Mouse (Mus musculus): ENCODE data around the gene Slc25a22. TPM values are rescaled to one million over a fixed set of nuclear protein-coding genes. Genes with fewer than 3 reads are reported as not detected.
A peak's percentile ranks its signal among the peaks of the same experiment; 100 is the strongest.

The Slc25a22 gene
- polyA plus RNA-seq, 1 experiment from 2014 or later = 121 TPM

- peak overlapping the region; percentile 50 for H3K9ac ChIP-seq (ENCODE audit: low read depth, low read length)
- no peak for ATAC-seq
- no peaks in the 10 kb centered on the region for H3K27me3 ChIP-seq (ENCODE audit: control insufficient read depth, insufficient read depth, low read depth, low read length)
- no peaks in the 10 kb centered on the region for H3K36me3 ChIP-seq (ENCODE audit: control insufficient read depth, insufficient read depth, low read length)
- peak overlapping the region; percentile 32 for H3K4me3 ChIP-seq (ENCODE audit: low read depth, low read length)
- peaks cover 2% of the 10 kb centered on the region for H3K4me1 ChIP-seq (ENCODE audit: control insufficient read depth, insufficient read depth, low read length)
- WGBS = 30% methylated on average over 12 of the region's 12 CpGs
- no peaks in the 10 kb centered on the region for H3K9me3 ChIP-seq (replicated peaks; ENCODE audit: control insufficient read depth, low read length, poor library complexity, severe bottlenecking)
- H3K27ac ChIP-seq (ENCODE audit: low read length) = no peak overlapping the region
- H3K4me2 ChIP-seq (ENCODE audit: low read length) = peak overlapping the region; percentile 50
Measured at GRCm38 (mm10) chr7:141443081-141443821, 5.6 kb upstream of the Slc25a22 start.

GRCm38 (mm10) chr7:141442199-141442598 lies 4.5 kb upstream of the Slc25a22 start:
- no peaks in the 10 kb centered on the region for H3K36me3 ChIP-seq (ENCODE audit: control insufficient read depth, insufficient read depth, low read length)
- H3K9ac ChIP-seq (ENCODE audit: low read depth, low read length) = no peak overlapping the region
- H3K27ac ChIP-seq (ENCODE audit: low read length) = no peak overlapping the region
- H3K4me2 ChIP-seq (ENCODE audit: low read length) = 0 out of 2 replicates have a peak overlapping the region, but pooled peaks have one; percentile 6
- H3K27me3 ChIP-seq (ENCODE audit: control insufficient read depth, insufficient read depth, low read depth, low read length) = no peaks in the 10 kb centered on the region
- H3K4me1 ChIP-seq (ENCODE audit: control insufficient read depth, insufficient read depth, low read length) = peaks cover 2% of the 10 kb centered on the region; the same call in 1 of the 2 replicates
- H3K4me3 ChIP-seq (ENCODE audit: low read depth, low read length) = no peak overlapping the region
- WGBS = 95% methylated on average over 13 of the region's 13 CpGs
- ATAC-seq = no peak
- H3K9me3 ChIP-seq (replicated peaks; ENCODE audit: control insufficient read depth, low read length, poor library complexity, severe bottlenecking) = no peaks in the 10 kb centered on the region

GRCm38 (mm10) chr7:141441460-141441859 lies 3.8 kb upstream of the Slc25a22 start:
- peaks cover 6% of the 10 kb centered on the region for H3K4me1 ChIP-seq (ENCODE audit: control insufficient read depth, insufficient read depth, low read length)
- 92% methylated on average over 9 of the region's 9 CpGs for whole genome bisulfite sequencing
- no peak for ATAC-seq
- H3K27me3 ChIP-seq (ENCODE audit: control insufficient read depth, insufficient read depth, low read depth, low read length) = no peaks in the 10 kb centered on the region
- H3K27ac ChIP-seq (ENCODE audit: low read length) = no peak overlapping the region
- H3K36me3 ChIP-seq (ENCODE audit: control insufficient read depth, insufficient read depth, low read length) = no peaks in the 10 kb centered on the region
- H3K9me3 ChIP-seq (replicated peaks; ENCODE audit: control insufficient read depth, low read length, poor library complexity, severe bottlenecking) = no peaks in the 10 kb centered on the region
- no peak overlapping the region for H3K9ac ChIP-seq (ENCODE audit: low read depth, low read length)
- H3K4me3 ChIP-seq (ENCODE audit: low read depth, low read length) = no peak overlapping the region
- H3K4me2 ChIP-seq (ENCODE audit: low read length) = no peak overlapping the region

GRCm38 (mm10) chr7:141440613-141441012 lies 2.9 kb upstream of the Slc25a22 start:
- Histone ChIP-seq H3K4me1 (ENCODE audit: control insufficient read depth, insufficient read depth, low read length) (peaks cover 15% of the 10 kb centered on the region), H3K4me2 (ENCODE audit: low read length) (no peak overlapping the region), H3K27me3 (ENCODE audit: control insufficient read depth, insufficient read depth, low read depth, low read length) (no peaks in the 10 kb centered on the region), H3K9me3 (replicated peaks; ENCODE audit: control insufficient read depth, low read length, poor library complexity, severe bottlenecking) (no peaks in the 10 kb centered on the region), H3K27ac (ENCODE audit: low read length) (no peak overlapping the region), H3K36me3 (ENCODE audit: control insufficient read depth, insufficient read depth, low read length) (no peaks in the 10 kb centered on the region), H3K4me3 (ENCODE audit: low read depth, low read length) (no peak overlapping the region), H3K9ac (ENCODE audit: low read depth, low read length) (no peak overlapping the region)
- 27% methylated on average over 6 of the region's 6 CpGs for WGBS
- no peak for ATAC-seq

- peaks cover 21% of the 10 kb centered on the region for H3K4me1 ChIP-seq (ENCODE audit: control insufficient read depth, insufficient read depth, low read length)
Measured at GRCm38 (mm10) chr7:141439811-141440210, 2.1 kb upstream of the Slc25a22 start.

GRCm38 (mm10) chr7:141439140-141439679 lies 1.5 kb upstream of the Slc25a22 start:
- Histone ChIP-seq H3K9me3 (replicated peaks; ENCODE audit: control insufficient read depth, low read length, poor library complexity, severe bottlenecking) (no peaks in the 10 kb centered on the region), H3K4me2 (ENCODE audit: low read length) (no peak overlapping the region), H3K4me1 (ENCODE audit: control insufficient read depth, insufficient read depth, low read length) (peaks cover 24% of the 10 kb centered on the region), H3K9ac (ENCODE audit: low read depth, low read length) (no peak overlapping the region), H3K27ac (ENCODE audit: low read length) (no peak overlapping the region), H3K36me3 (ENCODE audit: control insufficient read depth, insufficient read depth, low read length) (no peaks in the 10 kb centered on the region), H3K4me3 (ENCODE audit: low read depth, low read length) (no peak overlapping the region), H3K27me3 (ENCODE audit: control insufficient read depth, insufficient read depth, low read depth, low read length) (no peaks in the 10 kb centered on the region)
- WGBS = 96% methylated on average over 10 of the region's 10 CpGs
- no peak for ATAC-seq

More at GRCm38 (mm10) chr7:141439811-141440210, 2.1 kb upstream of the Slc25a22 start:
- Histone ChIP-seq H3K9ac (ENCODE audit: low read depth, low read length) (no peak overlapping the region), H3K4me2 (ENCODE audit: low read length) (no peak overlapping the region), H3K36me3 (ENCODE audit: control insufficient read depth, insufficient read depth, low read length) (no peaks in the 10 kb centered on the region), H3K4me3 (ENCODE audit: low read depth, low read length) (no peak overlapping the region), H3K27me3 (ENCODE audit: control insufficient read depth, insufficient read depth, low read depth, low read length) (no peaks in the 10 kb centered on the region), H3K27ac (ENCODE audit: low read length) (no peak overlapping the region), H3K9me3 (replicated peaks; ENCODE audit: control insufficient read depth, low read length, poor library complexity, severe bottlenecking) (no peaks in the 10 kb centered on the region)
- no peak for ATAC-seq
- WGBS = 95% methylated on average over 11 of the region's 11 CpGs

GRCm38 (mm10) chr7:141438201-141438968 lies 693 bp upstream of the Slc25a22 start:
- H3K27me3 ChIP-seq (ENCODE audit: control insufficient read depth, insufficient read depth, low read depth, low read length) = no peaks in the 10 kb centered on the region
- ATAC-seq = no peak
- 0 out of 2 replicates have a peak, but pooled peaks cover 4% of the 10 kb centered on the region for H3K36me3 ChIP-seq (ENCODE audit: control insufficient read depth, insufficient read depth, low read length)
- WGBS = 86% methylated on average over 12 of the region's 12 CpGs
- H3K4me2 ChIP-seq (ENCODE audit: low read length) = peak overlapping the region; percentile 69
- H3K27ac ChIP-seq (ENCODE audit: low read length) = peak overlapping the region; percentile 84
- no peaks in the 10 kb centered on the region for H3K9me3 ChIP-seq (replicated peaks; ENCODE audit: control insufficient read depth, low read length, poor library complexity, severe bottlenecking)
- peak overlapping the region; percentile 89 for H3K9ac ChIP-seq (ENCODE audit: low read depth, low read length)
- H3K4me1 ChIP-seq (ENCODE audit: control insufficient read depth, insufficient read depth, low read length) = peaks cover 32% of the 10 kb centered on the region
- peak overlapping the region; percentile 59; the same call in 1 of the 2 replicates for H3K4me3 ChIP-seq (ENCODE audit: low read depth, low read length)

GRCm38 (mm10) chr7:141436523-141436892 lies 1.2 kb downstream of the Slc25a22 start:
- Histone ChIP-seq H3K27ac (ENCODE audit: low read length) (no peak overlapping the region; the same call in 1 of the 2 replicates), H3K9ac (ENCODE audit: low read depth, low read length) (peak overlapping the region; percentile 89), H3K36me3 (ENCODE audit: control insufficient read depth, insufficient read depth, low read length) (peaks cover 13% of the 10 kb centered on the region), H3K9me3 (replicated peaks; ENCODE audit: control insufficient read depth, low read length, poor library complexity, severe bottlenecking) (no peaks in the 10 kb centered on the region), H3K4me1 (ENCODE audit: control insufficient read depth, insufficient read depth, low read length) (peaks cover 40% of the 10 kb centered on the region), H3K4me3 (ENCODE audit: low read depth, low read length) (peak overlapping the region; percentile 59), H3K4me2 (ENCODE audit: low read length) (peak overlapping the region; percentile 69), H3K27me3 (ENCODE audit: control insufficient read depth, insufficient read depth, low read depth, low read length) (no peaks in the 10 kb centered on the region)
- 37% methylated on average over 2 of the region's 2 CpGs for WGBS
- no peak for ATAC-seq

Data from midbrain, embryonic 16.5 days (tissue).